Mouse (Mus musculus): ENCODE results near the gene Ppp1r12b.

DNA sequence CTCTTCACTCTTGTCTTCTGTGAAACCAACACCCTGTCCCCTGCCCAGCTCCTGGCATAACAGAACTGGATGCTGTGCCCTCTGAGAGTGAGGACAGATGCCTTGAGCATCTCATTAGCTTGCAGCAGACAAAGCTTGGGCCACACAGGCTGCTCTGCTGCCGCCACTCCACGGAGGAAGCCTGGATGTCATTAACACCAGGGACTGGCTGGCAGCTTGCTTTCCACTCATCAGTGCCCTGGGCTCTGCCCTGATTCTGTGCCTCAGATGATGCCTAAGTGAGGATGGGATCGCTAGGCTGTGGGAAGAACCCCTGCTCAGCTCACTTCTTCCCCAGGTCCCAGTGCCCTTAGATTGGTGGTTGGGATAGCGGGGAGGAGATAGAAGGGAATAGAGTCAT is 39.7 kb upstream of the Ppp1r12b start:
- TF ChIP-seq CTCF (IDR thresholded peaks at IDR 0.05; ENCODE audit: extremely low read depth, insufficient read length, insufficient replicate concordance, low read depth, low read length) (no peak), POLR2A (IDR thresholded peaks at IDR 0.05; ENCODE audit: low read depth, low read length) (no peak)
